Mouse (Mus musculus) spleen, adult 2 months (tissue): ENCODE data around the gene Dydc1. TPM values are rescaled to one million over a fixed set of nuclear protein-coding genes. Genes with fewer than 3 reads are reported as not detected.

Experiments used
- DNase-seq, 2 experiments: peaks; one replicate each; pipeline versions ENCODE4 v3.0.0 to v3.0.0-alpha.2; 2012 to 2021; ENCODE audit warnings: low spot score in 2 of 2, low read depth in 1 of 2
- H3K27ac ChIP-seq: fragments of 200-500 bp; 2 replicates; pipeline ENCODE4 v1.5.1; 2012; ENCODE audit warnings: low read length, inconsistent platforms; ENCODE audit not compliant: insufficient read depth
- H3K27me3 ChIP-seq: fragments of 200-500 bp; 2 replicates; pipeline ENCODE4 v1.6.1; 2012; ENCODE audit warnings: mild to moderate bottlenecking, moderate library complexity, low read length, inconsistent platforms; ENCODE audit not compliant: control insufficient read depth, insufficient read depth
- H3K36me3 ChIP-seq: fragments of 200-500 bp; 2 replicates; pipeline ENCODE4 v1.6.1; 2012; ENCODE audit warnings: mild to moderate bottlenecking, low read length, inconsistent platforms; ENCODE audit not compliant: control insufficient read depth, insufficient read depth
- H3K4me1 ChIP-seq: fragments of 200-500 bp; 2 replicates; pipeline ENCODE4 v1.6.1; 2011; ENCODE audit warnings: inconsistent platforms; ENCODE audit not compliant: control insufficient read depth, insufficient read depth, insufficient read length
- H3K4me3 ChIP-seq: fragments of 200-500 bp; 2 replicates; pipeline ENCODE4 v1.5.1; 2011; ENCODE audit warnings: mild to moderate bottlenecking, inconsistent platforms; ENCODE audit not compliant: insufficient read depth, insufficient read length; ENCODE audit errors: extremely low read depth
- CTCF ChIP-seq: fragments of 200-500 bp; IDR thresholded peaks from 2 replicates; pipeline ENCODE4 v1.5.1; 2011; ENCODE audit warnings: mild to moderate bottlenecking, inconsistent platforms; ENCODE audit not compliant: insufficient read depth, insufficient read length, insufficient replicate concordance; ENCODE audit errors: extremely low read depth
- POLR2A ChIP-seq: fragments of 200-500 bp; IDR thresholded peaks from 2 replicates; pipeline ENCODE4 v1.6.1; 2011; ENCODE audit warnings: low read depth, low read length, inconsistent platforms
- WGBS: fragments of 180-500 bp; shearing (Covaris S2); methylation state at CpG from one replicate; pipeline ENCODE4 v1.1.7; 2018; 5-methylcytosine and 5-hydroxymethylcytosine counted together
- polyA plus RNA-seq: library from polyadenylated mRNA; depleted of rRNA; stranded (reverse); fragments of >200 nt; gene quantifications from 2 replicates; pipeline ENCODE4 v1.2.3, GENCODE M21; 2012

Gene Dydc1
- polyA plus RNA-seq, 1 experiment: not detected

DNA sequence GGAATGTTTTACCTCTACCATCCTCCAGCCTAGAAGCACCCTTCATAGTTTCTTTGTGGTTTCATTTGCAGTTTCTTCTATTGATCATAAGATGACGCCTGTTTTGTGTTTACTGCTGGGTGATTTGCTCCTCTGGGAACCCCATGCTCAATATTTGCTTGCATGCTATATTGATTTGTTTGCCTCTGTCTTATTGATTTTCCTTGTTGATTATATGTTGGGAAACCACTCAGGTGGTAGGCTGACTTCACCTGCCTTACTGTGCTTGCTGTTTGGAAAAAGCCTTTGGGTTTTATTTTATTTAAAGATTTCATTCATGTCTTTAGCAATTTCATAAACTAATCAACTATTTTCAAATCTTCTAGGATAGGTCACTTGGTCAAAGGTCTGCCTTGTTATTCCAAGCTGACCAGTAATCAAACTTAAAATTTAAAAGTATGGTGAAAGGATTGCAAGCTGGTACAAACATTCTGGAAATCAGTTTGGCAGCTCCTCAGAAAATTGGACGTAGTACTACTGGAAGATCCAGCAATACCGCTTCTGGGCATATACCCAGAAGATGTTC is 23.7 kb downstream of the Dydc1 start:
- WGBS: 87% methylated on average over 3 of the region's 3 CpGs
- H3K27ac ChIP-seq: no peak overlapping the region
- TF ChIP-seq POLR2A (no peak), CTCF (no peak)
- no peak for DNase-seq
- H3K4me3 ChIP-seq: no peak overlapping the region
- H3K4me1 ChIP-seq: no peaks in the 10 kb centered on the region
- no peaks in the 10 kb centered on the region for H3K27me3 ChIP-seq
- no peaks in the 10 kb centered on the region for H3K36me3 ChIP-seq

DNA sequence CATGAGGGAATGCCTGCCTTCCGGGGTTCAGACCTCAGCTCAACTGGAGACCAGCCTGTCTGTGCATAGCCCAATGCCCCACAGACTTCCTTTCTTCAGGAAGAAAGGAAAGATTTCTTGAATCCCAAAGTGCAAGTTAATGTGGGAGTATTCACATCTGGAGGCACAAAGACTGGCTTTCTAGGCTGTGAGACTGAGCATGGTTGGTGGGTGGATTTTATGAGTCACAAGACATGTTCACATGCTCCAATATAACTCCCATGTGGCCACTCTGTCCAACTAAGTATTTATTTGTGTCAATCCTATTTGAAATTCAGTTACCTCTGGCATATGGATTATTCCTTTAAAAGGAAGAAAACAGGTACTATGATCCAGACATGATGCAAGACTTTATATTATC is 26.0 kb downstream of the Dydc1 start:
- TF ChIP-seq CTCF: no peak
- DNase-seq: no peak
- H3K27ac ChIP-seq: no peak overlapping the region
- 93% methylated on average over 1 of the region's 1 CpGs for WGBS
- H3K4me1 ChIP-seq: no peaks in the 10 kb centered on the region
- no peaks in the 10 kb centered on the region for H3K27me3 ChIP-seq
- H3K36me3 ChIP-seq: no peaks in the 10 kb centered on the region
- H3K4me3 ChIP-seq: no peak overlapping the region

DNA sequence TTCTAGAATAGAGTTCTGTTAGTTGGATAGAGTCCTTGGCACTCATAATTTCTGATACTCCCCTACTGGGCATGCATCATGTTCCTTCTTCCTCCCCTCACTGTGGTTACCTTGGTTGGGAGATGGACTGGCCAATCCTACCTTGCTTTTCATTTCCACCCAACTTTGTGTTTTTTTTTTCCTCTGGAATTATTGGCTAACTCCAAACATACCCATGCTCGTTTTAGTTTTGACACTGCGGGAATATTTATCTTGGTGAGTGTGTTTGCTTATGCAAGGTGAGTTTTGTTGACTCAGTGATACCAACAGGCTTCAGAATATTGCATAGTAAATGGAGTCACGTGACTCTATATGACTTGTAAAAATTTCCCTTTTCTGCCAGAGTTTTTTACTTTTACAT is 28.0 kb downstream of the Dydc1 start:
- Histone ChIP-seq H3K36me3 (no peaks in the 10 kb centered on the region), H3K27me3 (no peaks in the 10 kb centered on the region), H3K4me3 (no peak overlapping the region), H3K4me1 (no peaks in the 10 kb centered on the region), H3K27ac (no peak overlapping the region)
- no peak for DNase-seq
- 84% methylated on average over 3 of the region's 3 CpGs for WGBS
- TF ChIP-seq POLR2A: no peak

DNA sequence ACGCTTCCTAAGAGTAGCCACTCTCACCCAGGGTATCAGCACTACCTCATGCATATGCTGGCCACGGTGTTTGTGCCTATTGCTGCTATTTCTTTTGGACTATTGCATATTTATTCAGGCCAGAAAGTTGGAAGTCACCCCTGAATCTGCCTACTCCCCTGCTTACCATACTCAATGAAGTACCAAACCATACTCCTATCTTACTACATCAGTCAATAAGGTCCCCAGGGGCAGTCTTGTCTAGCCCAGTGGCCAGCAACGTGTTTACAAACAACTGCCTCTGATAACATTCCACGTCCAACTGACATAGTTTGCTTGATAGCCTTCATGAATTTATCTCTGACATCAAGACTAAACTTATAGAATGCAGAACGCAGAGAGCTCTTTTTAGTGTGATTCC is 28.5 kb downstream of the Dydc1 start:
- no peak for DNase-seq
- H3K4me1 ChIP-seq: no peaks in the 10 kb centered on the region
- TF ChIP-seq POLR2A (no peak), CTCF (no peak)
- no peaks in the 10 kb centered on the region for H3K36me3 ChIP-seq
- H3K4me3 ChIP-seq: no peak overlapping the region
- H3K27me3 ChIP-seq: no peaks in the 10 kb centered on the region
- 74% methylated on average over 5 of the region's 5 CpGs for WGBS
- no peak overlapping the region for H3K27ac ChIP-seq

DNA sequence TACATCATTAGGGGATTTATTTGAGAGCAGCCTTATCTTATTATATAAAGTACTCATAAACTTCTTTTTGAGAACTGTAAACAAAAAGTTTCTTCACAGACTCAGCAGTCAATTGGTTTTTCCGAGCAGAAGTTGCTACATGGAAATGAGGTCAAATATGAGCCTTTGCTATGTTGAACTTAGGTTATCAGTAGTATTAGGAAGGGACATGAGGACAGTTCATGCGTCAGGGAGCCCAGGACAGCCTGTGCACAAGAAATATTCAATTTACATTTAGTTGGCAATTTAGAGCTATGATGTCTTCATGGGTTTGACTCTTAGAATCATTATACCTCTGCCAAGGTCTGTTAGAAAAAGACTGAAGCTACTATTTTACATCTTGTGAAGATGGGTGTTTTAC is 29.6 kb downstream of the Dydc1 start:
- Histone ChIP-seq H3K36me3 (no peaks in the 10 kb centered on the region), H3K4me1 (no peaks in the 10 kb centered on the region), H3K4me3 (no peak overlapping the region), H3K27ac (no peak overlapping the region), H3K27me3 (no peaks in the 10 kb centered on the region)
- DNase-seq: no peak
- 86% methylated on average over 2 of the region's 2 CpGs for WGBS
- TF ChIP-seq POLR2A: no peak
- no peak for TF ChIP-seq CTCF

DNA sequence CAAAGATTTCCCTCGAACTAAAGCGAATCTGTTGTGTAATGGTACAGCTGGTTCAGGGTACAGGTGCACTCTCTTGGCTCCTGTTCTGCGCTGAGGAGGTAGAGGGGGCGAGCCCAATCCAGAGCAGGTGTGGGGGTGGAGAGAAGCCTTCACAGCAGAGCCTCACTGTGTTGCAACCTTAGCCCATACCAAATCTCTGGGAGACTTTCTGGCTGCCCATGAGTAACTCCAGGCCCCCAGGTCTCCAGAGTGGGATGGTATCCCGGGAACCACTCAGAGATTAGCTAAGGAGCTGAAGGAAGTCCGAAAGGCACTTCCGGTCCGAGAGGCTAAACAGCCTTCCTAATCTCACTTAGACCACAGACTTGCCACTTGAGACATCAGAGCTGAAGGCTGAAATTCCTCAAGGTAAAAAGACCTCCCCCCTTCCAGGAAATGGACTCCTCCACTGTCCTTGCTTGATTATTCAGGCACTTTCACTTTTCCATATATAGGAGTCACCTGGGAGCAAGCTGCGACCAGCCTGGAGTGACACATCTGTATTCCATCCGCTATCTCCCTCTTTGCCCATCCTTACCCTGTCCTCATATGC is 32.2 kb downstream of the Dydc1 start, which contains the start of gene Mat1a:
Gene Mat1a (plus strand): TSS at position 183 of the 592 bp plus-strand sequence.
- Histone ChIP-seq H3K36me3 (no peaks in the 10 kb centered on the region), H3K4me1 (no peaks in the 10 kb centered on the region), H3K27me3 (no peaks in the 10 kb centered on the region), H3K4me3 (no peak within 1 kb of the TSS), H3K27ac (no peak within 1 kb of the TSS)
- 75% methylated on average over 10 of the region's 10 CpGs for WGBS
- no peak for DNase-seq
- TF ChIP-seq CTCF (no peak), POLR2A (no peak)

DNA sequence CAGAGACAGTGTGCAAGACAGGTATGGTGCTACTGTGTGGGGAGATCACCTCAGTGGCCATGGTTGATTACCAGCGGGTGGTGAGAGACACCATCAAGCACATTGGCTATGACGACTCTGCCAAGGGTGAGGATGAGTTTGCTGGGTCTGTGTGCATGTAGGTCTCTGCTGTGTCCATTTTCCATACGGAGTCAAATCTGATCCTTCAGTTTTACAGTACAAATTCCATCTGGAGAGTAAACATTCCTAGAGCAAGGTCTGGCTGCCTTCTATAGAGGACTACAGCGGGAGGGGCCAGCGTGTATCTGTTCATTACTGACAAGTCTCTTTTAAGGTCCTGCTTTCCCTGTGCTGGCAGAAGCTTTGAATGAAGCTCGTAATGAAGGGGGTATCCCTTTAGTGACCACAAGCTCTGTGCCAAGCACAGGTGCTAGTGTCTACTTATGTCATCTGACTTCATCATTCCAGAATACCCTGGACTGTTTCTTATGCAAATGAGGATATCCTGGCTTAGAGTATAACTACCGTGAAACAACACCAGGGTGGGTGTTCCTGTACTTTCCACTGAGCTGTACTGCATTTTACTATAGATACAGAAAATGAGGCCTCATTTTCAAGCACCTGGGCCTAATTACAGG is 38.4 kb downstream of the Dydc1 start:
- Histone ChIP-seq H3K4me3 (no peak overlapping the region), H3K27me3 (no peaks in the 10 kb centered on the region), H3K4me1 (no peaks in the 10 kb centered on the region), H3K36me3 (no peaks in the 10 kb centered on the region), H3K27ac (no peak overlapping the region)
- WGBS: 85% methylated on average over 7 of the region's 7 CpGs
- no peak for DNase-seq
- no peak for TF ChIP-seq POLR2A
- TF ChIP-seq CTCF: no peak
